Mouse (Mus musculus) left cerebral cortex, adult 2 months (tissue): Measurements from ENCODE around the gene Itgb3. TPM values are rescaled to one million over a fixed set of nuclear protein-coding genes. Genes with fewer than 3 reads are reported as not detected.
"Not testable (repeated sequence)": the region's sequence is repeated elsewhere in the genome, so short reads cannot be mapped to it uniquely, and the experiment has no call there.

Experiments used
- DNase-seq, 2 experiments: peaks; one replicate each; pipeline ENCODE4 v3.0.0; 2021 to 2022; ENCODE audit warnings: low spot score in 2 of 2, mixed read lengths in 1 of 2; ENCODE audit errors: extremely low spot score in 1 of 2
- H3K27ac ChIP-seq: fragments of 200-600 bp; 2 replicates; pipeline ENCODE4 v1.8.1; 2022
- H3K4me3 ChIP-seq: fragments of 200-600 bp; 2 replicates; pipeline ENCODE4 v1.8.1; 2022
- CTCF ChIP-seq: fragments of 200-600 bp; IDR thresholded peaks from 2 replicates; pipeline ENCODE4 v1.8.1; 2022; ENCODE audit warnings: antibody characterized with exemption, mild to moderate bottlenecking, moderate library complexity
- intact Hi-C: fragments of 180-260 bp; cut with DNase I; formaldehyde crosslinking; loops from one replicate; pipeline ENCODE4 v1.15.1; 2025
- long read RNA-seq, 2 experiments: library from polyadenylated mRNA; stranded (forward); transcript quantifications; one replicate each; pipeline ENCODE4 v2.0.0; 2021; ENCODE audit warnings: borderline mapping rate in 2 of 2
- total RNA-seq, 2 experiments: library from RNA; stranded (reverse); gene quantifications; 2 replicates each; pipeline ENCODE4 v1.2.3; 2021

The Itgb3 gene
- 1 to 10 TPM; 2.9 to 3.4 TPM for total RNA-seq
- long read RNA-seq, experiment 1, partial matches to known transcripts = 0 of 1 reads
- long read RNA-seq, experiment 1, other reads (novel, unspliced or antisense) = 1 of 1 reads
- long read RNA-seq, experiment 2, partial matches to known transcripts = 1 of 2 reads
- long read RNA-seq, experiment 2, other reads (novel, unspliced or antisense) = 1 of 2 reads

GRCm38 (mm10) chr11:104607491-104608245, at the start of gene Itgb3:
Itgb3 (plus strand) TSS chr11:104608000.
- peak within 1 kb of the TSS; percentile 70 for H3K27ac ChIP-seq
- DNase-seq = peak; percentile 58 to 59
- peak; percentile 49 for TF ChIP-seq CTCF
- H3K4me3 ChIP-seq = peak within 1 kb of the TSS; percentile 61
- intact Hi-C loops = no loop called here

DNA sequence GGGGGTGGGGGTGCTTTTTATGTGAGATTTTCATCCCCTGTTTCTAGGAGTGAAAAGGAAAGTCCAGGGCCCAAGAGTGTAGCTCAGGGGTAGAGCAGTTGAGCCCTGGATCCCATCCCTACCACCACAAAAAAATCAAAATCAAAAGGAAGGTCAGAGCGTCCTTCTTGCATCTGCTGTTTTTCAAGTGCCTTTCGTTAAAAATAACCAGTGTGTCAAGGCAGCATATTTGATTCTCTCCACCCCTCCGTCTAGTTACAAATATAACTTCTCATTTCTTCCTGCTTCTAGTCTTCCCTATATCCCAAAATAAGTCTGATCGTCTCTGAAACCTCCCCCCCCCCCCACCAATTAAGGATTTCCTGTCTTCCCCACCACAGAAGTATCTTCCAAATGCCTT, 49.7 kb upstream of the Itgb3 start:
- peak overlapping the region; percentile 76 for H3K27ac ChIP-seq
- intact Hi-C loops = no loop called here
- H3K4me3 ChIP-seq = no peak overlapping the region
- no peak for DNase-seq
- TF ChIP-seq CTCF = no peak

- H3K27ac ChIP-seq = peak overlapping the region; percentile 76
- no peak for TF ChIP-seq CTCF
- DNase-seq = no peak
- intact Hi-C loops = no loop called here
- no peak overlapping the region for H3K4me3 ChIP-seq
Measured at GRCm38 (mm10) chr11:104558651-104559403, 49.0 kb upstream of the Itgb3 start.

- no peak for DNase-seq
- H3K27ac ChIP-seq = no peak overlapping the region
- intact Hi-C loops = no loop called here
- no peak for TF ChIP-seq CTCF
- H3K4me3 ChIP-seq = no peak overlapping the region
Measured at GRCm38 (mm10) chr11:104560971-104561370, 46.8 kb upstream of the Itgb3 start.

DNA sequence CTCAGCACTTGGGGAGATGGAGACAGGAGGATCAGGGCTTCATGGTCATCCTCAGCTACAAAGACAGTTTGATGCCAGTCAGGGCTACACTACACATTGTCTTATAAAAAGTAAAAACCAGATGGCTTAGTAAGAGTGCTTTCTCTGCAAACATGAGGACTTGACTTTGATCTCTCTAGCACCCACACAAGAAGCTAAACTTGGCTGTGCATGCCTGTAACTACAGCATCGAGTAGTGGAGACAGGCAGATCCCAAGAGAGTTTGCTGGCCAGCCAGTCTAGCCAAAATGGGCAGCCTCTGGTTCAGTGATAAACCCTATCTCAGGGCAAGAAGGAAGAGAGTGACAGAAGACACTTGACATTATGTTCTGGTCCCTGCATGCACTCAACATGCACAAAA, 44.3 kb upstream of the Itgb3 start:
- no peak for DNase-seq
- no peak for TF ChIP-seq CTCF
- intact Hi-C loops = no loop called here
- Histone ChIP-seq H3K4me3 (no peak overlapping the region), H3K27ac (peak overlapping the region; percentile 41; the same call in 1 of the 2 replicates)

DNA sequence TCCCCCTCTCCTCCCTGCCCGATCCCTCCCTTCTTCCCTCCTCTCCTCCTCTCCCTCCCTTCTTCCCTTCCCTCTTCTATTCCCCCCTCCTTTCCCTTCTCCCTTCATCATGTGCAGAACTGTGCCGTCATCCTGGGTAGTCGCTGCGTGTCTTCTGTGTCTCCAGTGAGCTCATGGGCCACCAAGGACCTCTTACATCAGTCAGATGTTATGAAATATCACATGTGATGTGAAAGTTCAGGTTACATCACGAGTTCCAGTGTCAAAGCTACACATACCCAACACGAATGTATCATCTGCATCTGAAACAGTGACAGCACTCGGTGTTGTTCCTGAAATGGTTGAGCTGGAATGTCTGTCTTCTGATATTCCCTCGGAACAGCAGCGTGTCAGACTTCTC, 42.6 kb upstream of the Itgb3 start:
- Histone ChIP-seq H3K4me3 (no peak overlapping the region), H3K27ac (no peak overlapping the region; the same call in 1 of the 2 replicates)
- TF ChIP-seq CTCF = no peak
- DNase-seq = no peak
- intact Hi-C loops = no loop called here

- no peak overlapping the region for H3K4me3 ChIP-seq
- peak overlapping the region; percentile 28; the same call in 1 of the 2 replicates for H3K27ac ChIP-seq
- DNase-seq = no peak
- intact Hi-C loops = no loop called here
- TF ChIP-seq CTCF = no peak
Measured at GRCm38 (mm10) chr11:104566097-104566496, 41.7 kb upstream of the Itgb3 start.

GRCm38 (mm10) chr11:104566796-104567195, 41.0 kb upstream of the Itgb3 start:
- intact Hi-C loops = no loop called here
- H3K4me3 ChIP-seq = no peak overlapping the region
- peak overlapping the region; percentile 59 for H3K27ac ChIP-seq
- DNase-seq = no peak
- no peak for TF ChIP-seq CTCF

DNA sequence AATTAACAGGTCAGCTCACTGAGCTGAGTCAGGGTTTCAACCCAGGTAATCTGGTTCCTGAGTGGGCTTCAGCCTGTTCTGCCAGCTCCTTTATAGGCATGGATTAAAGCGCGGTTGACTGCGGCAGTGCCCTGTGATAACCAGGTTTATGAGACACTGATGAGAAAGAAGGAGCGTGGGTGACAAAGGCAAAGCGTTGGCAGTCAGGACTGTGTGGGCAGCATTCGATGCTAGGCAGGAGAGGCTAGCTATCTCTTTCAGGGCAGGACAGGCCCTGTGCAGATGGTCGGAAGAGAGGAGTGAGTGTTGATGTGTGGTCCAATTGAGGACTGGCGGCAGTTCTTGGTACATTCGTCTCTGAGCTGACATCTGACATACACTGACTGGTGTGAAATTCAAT, 40.1 kb upstream of the Itgb3 start:
- DNase-seq = no peak
- Histone ChIP-seq H3K4me3 (no peak overlapping the region), H3K27ac (peak overlapping the region; percentile 70)
- no peak for TF ChIP-seq CTCF
- intact Hi-C loops = no loop called here

DNA sequence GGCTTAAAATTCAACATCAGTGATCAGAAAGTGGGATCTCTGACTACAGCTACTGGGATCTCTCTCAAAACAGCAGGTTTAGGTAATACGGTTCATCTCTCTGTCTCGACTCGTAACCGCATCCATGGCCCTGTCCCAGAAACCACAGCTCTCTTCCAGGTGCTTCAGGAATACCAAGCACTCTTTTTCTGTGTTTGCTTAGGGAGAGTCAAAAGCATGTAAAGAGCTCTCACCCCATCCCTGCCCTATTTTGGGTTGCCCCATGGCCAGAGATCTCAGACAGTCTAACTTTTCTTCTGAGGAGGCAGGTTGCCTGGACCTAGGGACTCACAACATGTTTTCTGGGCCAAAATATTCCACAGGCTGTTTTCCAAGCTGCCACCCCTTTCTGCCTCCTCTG, 39.5 kb upstream of the Itgb3 start:
- DNase-seq = no peak
- Histone ChIP-seq H3K4me3 (no peak overlapping the region), H3K27ac (no peak overlapping the region; the same call in 1 of the 2 replicates)
- TF ChIP-seq CTCF = no peak
- intact Hi-C loops = no loop called here

GRCm38 (mm10) chr11:104570515-104570914, 37.3 kb upstream of the Itgb3 start:
- H3K27ac ChIP-seq, H3K4me3 ChIP-seq, intact Hi-C loops, DNase-seq: not testable (repeated sequence)

- intact Hi-C loops = not testable (repeated sequence)
- H3K27ac ChIP-seq = peak overlapping the region; percentile 51; the same call in 1 of the 2 replicates
- peak; percentile 45 to 47 for DNase-seq
- H3K4me3 ChIP-seq = peak overlapping the region; percentile 41
Measured at GRCm38 (mm10) chr11:104571373-104571772, 36.4 kb upstream of the Itgb3 start.
